Mouse (Mus musculus) E14TG2a.4 (cell line): ENCODE results near the gene Adipor2.

Experiments used
- CTCF ChIP-seq: conservative IDR thresholded peaks from 2 replicates; pipeline ENCODE4 v1.5.1; 2014; ENCODE audit warnings: low read length
- POU5F1 ChIP-seq: IDR thresholded peaks from 2 replicates; pipeline ENCODE4 v1.6.1; 2014; ENCODE audit warnings: low read length, borderline replicate concordance

DNA sequence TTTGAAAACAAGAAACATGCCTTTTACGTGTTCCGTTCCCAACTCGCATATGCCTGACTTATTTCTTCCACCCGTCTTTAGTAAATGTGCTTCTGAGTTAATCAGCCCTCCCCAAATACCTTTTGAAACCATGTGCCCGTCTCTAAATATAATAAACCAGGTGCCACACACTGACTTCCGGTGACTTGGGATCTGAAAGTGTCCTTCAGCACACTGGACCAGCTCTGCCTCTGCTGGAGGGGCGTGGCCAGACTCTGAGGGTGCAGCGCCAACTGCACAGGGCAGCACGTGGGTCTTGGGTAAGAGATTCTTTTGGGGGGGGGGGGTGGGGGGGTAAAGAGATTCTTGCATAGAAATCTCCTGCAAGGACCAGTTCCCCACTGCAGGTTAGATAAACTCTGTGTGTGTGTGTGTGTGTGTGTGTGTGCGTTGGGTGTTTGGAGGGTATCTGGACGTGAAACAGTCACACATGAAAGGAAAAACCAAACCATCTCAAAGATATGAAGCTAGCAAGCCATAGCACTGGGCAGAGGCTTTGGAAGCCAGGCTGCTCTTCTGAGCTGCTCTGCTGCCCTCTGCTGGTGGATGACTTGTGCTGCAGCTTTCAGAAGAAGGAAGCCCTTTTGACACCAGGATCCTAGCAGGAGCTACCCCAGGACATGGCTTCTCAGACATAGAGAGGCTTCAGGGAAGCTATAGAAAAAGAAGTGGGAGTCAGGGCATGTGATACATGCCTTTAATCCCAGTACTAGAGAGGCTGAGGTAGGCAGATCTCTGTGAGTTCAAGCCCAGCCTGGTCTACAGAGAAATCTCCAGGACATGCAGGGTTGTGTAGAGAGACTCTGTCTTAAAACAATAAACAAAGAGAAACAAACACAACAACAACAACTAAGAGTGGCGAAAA lies 26.5 kb upstream of the Adipor2 start:
- peak; percentile 92 for TF ChIP-seq CTCF
- TF ChIP-seq POU5F1: no peak
